Mouse (Mus musculus): ENCODE data around the gene Ptpn5.

Gene Ptpn5

GRCm38 (mm10) chr7:47067879-47068278 lies 65.6 kb downstream of the Ptpn5 start:
- in situ Hi-C loops (cut with MboI; ENCODE audit: low sequenced_read_pairs), result no loop called here

DNA sequence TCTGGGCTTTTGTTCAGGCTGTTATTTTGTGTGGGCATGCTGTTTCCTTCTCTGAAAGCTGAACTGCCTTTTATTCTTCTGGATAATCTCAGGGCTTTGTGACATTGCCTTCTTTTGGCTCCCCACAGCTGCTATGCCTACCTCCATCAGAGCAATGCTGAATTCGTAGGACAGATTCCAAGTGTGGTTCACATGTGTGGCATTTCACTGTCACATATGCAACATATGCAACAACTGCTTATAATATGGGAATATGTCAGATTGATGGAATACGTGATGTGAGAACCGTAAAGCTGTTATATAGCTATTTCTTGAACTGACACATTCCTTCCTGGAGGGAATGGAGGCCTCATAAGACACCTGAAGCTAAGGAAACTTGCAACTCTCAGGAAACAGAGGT lies 66.5 kb downstream of the Ptpn5 start:
- in situ Hi-C loops (cut with MboI; ENCODE audit: low sequenced_read_pairs), result no loop called here

GRCm38 (mm10) chr7:47061560-47061959 lies 71.9 kb downstream of the Ptpn5 start:
- in situ Hi-C loops (cut with MboI; ENCODE audit: low sequenced_read_pairs), result no loop called here

DNA sequence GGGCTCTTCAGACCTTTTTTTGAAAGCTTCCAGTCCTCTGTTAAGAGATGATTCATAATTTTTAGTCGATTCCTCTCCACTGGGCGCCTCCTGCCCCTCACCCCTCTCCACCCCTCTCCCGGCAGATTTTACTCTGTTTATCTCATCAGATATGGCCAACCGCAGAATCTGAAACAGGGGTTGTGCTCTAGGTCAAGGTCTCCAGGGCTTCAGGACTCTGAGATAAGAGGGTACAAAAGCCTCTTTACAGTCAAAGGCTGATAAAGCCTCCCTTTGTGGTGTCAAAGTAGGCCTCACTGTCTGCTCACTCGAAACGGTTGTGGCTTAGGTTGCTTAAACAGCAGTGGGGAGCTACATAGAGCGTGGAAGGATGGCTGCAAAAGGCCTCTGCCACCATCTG lies 74.1 kb downstream of the Ptpn5 start:
- in situ Hi-C loops (cut with MboI; ENCODE audit: low sequenced_read_pairs), result no loop called here

DNA sequence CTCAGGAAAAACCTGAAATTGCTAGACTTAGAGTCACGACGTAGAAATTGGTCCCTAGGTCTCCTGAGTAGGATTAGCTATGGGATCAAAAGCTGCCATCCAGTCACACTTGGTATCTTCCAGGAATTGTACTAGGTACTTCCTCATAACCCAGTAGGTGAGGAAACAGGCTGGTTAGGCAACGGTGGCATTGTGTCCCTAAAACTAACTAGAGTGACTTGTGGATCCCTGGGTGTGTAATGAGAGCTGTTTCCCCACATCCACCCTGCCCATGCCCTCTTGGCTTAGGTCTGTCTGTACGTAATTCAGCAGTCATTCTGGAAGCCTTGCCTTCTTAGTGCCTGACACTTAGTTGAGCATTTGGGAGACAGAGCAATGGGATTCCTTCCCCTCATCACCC lies 77.2 kb downstream of the Ptpn5 start:
- in situ Hi-C loops (cut with MboI; ENCODE audit: low sequenced_read_pairs), result no loop called here

- in situ Hi-C loops (cut with MboI; ENCODE audit: low sequenced_read_pairs), result no loop called here
Observed at GRCm38 (mm10) chr7:47055744-47056143, 77.7 kb downstream of the Ptpn5 start.

DNA sequence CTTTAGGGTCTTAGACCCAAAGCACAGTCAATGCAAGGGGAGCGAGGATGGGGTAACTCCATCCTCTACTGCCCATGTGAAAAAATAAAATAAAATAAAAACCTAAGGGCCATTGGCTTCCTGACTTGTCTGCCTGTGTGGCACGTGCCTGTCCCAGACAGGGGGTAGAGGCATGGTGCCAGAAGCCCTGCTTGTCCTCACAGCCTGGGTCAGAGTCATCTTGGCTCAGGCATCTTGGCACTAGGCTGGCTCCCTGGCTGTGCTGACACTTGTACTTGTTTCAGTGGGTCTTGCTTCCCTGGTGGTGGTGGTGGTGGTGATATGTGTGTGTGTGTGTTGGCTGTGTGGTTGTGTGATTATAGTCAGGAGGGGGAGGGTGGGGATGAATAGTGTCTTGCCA lies 78.8 kb downstream of the Ptpn5 start:
- in situ Hi-C loops (cut with MboI; ENCODE audit: low sequenced_read_pairs), result no loop called here

- in situ Hi-C loops (cut with MboI; ENCODE audit: low sequenced_read_pairs), result no loop called here
Observed at GRCm38 (mm10) chr7:47053287-47053686, 80.2 kb downstream of the Ptpn5 start.

DNA sequence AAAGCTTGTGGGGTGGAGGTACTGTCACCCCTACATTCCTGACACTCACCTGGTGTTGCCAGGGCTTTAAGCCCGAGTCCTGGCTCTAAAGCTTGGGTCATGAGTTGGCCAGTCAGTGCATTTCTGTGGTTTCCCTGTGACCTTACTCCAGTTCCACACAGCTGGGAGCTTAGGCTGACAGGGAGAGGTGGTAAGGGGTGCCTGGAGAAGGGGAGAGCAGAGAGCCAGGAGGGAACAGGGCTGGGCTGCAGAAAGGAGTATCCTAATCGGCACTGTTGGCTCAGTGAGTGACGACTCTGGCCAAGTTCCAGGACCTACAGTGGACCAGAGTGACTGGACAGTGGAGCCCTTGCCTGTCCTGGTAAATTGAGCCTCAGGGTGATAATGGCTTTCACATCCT lies 81.2 kb downstream of the Ptpn5 start:
- in situ Hi-C loops (cut with MboI; ENCODE audit: low sequenced_read_pairs), result no loop called here

DNA sequence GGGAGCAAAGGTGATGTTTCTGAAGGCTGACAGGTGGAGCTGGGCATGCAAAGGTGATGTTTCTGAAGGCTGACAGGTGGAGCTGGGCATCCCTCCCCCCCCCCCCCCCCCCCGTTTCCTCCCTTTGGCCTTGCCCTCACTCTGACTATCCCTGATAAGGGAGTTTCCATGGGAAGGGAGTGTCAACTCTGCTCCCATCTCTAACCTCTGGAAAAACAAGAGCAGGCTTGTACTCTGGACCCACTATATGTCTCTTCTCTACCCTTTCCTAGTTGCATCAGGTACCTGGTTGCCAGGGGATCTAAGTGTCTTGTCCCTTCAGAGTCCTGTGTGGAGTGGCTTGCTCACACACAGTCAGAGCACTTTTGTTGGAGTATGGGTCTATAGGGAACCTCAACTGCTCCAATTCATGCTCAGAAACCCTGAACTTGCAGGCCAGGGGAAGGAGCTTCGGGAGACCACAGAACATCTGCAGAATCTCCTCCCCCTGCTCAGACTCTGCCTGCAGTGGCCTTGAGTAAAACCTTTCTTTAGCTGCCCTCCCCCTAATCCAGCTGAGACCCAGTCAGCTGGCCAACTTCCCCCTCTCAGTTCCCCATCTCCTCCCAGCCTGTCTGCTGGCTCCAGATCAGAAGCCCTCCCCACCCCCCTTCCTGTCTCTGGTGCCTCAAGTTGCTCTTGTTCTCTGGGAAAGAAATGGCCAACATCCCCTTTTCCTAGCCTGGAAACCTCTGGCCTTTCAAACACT lies 81.9 kb downstream of the Ptpn5 start:
- in situ Hi-C loops (cut with MboI; ENCODE audit: low sequenced_read_pairs), result no loop called here

DNA sequence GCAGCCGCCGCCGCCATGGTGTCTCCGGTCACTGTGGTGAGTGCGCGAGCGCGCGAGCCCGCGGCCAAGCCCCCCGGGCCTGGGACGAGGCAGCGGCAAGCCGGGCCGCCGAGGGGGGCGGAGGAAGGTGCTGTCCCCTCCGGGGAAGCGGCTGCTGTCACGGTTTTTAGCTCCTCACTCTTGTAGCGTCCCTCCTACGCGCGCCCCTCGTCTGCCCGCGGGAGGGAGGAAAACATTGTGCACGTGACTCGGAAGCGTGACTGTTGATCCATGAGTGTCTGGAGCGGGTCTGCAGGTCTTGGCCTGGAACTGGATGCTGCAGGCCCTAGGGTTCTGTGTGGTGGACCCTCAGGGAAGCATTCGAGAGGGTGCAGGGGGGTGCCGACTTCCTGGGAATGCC lies 82.7 kb downstream of the Ptpn5 start:
- in situ Hi-C loops (cut with MboI; ENCODE audit: low sequenced_read_pairs), result no loop called here

DNA sequence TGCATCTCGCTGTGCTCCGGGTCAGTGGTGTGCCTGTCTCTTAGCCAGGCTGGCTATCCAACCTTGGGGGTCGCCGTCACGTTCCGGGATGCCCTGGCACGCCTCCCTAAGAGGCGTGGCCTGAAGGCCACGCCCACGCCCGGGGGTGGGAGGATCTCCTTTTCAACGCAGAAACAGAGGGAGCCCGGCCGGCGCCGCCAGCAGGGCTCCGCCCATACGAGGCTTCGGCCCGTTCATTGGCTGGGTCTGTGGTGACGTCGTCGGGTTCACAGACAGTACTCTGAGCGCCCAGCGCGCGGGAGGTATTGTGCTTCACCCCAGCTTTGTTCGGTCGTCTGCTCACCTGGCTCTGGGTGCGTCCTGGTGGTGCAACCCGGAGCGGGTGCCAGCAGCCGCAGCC lies 83.1 kb downstream of the Ptpn5 start, which contains the start of gene Tmem86a:
Tmem86a (plus strand) TSS at position 236 of the 400 bp plus-strand sequence.
- in situ Hi-C loops (cut with MboI; ENCODE audit: low sequenced_read_pairs), result no loop called here

- in situ Hi-C loops (cut with MboI; ENCODE audit: low sequenced_read_pairs), result no loop called here
Observed at GRCm38 (mm10) chr7:47042823-47043490, 90.5 kb downstream of the Ptpn5 start.

GRCm38 (mm10) chr7:47042121-47042520 lies 91.4 kb downstream of the Ptpn5 start:
- in situ Hi-C loops (cut with MboI; ENCODE audit: low sequenced_read_pairs), result no loop called here

DNA sequence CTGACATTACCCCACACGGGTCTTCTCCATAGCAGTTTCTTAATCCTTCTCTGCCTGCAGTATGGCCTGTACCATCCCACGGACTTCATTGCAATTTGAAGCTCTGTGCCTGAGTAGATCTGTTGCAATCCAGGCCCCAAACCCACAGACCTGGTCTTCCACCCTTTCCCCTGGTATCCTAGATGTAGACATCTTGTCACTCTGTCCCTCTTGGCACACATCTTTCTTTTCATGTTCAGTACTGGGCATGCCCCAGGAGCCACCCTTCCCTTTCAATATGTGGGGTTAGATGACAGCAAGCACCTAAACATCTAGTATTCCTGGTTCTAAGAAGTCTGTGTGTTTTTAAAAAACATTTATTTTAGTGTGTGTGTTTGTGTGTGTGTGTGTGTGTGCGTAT lies 91.8 kb downstream of the Ptpn5 start:
- in situ Hi-C loops (cut with MboI; ENCODE audit: low sequenced_read_pairs), result no loop called here

DNA sequence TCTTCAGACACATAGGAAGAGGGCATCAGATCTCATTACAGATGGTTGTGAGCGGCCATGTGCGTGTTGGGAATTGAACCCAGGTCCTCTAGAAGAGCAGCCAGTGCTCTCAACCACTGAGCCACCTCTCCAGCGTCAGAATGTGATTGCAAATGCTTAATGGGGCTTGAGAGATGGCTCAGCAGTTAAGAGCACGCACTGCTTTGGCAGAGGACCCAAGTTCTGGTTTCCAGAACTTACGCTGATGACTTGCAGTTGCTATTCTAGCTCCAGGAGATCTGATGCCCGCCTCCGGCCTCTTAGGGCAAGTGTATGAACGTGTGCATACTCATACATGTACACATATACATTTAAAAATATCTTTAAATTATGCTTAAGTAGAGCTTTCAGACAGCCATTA lies 98.1 kb downstream of the Ptpn5 start:
- in situ Hi-C loops (cut with MboI; ENCODE audit: low sequenced_read_pairs), result no loop called here

DNA sequence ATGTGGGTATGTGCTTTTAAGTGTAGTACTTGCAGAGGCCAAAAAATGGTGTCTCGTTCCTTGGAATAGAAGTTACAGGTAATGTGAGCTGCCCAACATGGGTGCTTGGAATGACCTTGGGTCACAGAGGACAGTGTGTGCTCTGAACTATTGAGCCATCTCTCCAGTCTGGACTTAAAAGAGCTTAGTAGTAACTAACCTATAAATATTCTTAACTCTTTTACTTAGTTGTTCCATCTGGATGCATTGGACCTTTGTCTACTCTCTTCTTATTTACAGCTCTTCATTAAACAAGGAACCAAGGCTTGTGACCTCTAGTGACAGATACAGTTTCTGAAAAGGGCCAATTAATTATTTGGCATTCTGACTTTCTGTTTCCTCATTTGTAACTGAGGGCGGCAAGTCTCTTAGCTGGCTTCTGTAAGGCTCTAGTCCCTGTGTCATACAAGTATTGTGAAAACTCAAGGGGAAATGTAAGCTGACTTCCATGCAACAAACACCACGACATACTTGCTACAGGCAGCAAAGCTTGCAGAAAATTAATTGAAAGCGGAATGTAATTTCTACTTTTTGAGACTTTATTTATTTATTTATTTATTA lies 98.6 kb downstream of the Ptpn5 start:
- in situ Hi-C loops (cut with MboI; ENCODE audit: low sequenced_read_pairs), result no loop called here

- in situ Hi-C loops (cut with MboI; ENCODE audit: low sequenced_read_pairs), result no loop called here
Observed at GRCm38 (mm10) chr7:47031371-47031770, 102.1 kb downstream of the Ptpn5 start.

DNA sequence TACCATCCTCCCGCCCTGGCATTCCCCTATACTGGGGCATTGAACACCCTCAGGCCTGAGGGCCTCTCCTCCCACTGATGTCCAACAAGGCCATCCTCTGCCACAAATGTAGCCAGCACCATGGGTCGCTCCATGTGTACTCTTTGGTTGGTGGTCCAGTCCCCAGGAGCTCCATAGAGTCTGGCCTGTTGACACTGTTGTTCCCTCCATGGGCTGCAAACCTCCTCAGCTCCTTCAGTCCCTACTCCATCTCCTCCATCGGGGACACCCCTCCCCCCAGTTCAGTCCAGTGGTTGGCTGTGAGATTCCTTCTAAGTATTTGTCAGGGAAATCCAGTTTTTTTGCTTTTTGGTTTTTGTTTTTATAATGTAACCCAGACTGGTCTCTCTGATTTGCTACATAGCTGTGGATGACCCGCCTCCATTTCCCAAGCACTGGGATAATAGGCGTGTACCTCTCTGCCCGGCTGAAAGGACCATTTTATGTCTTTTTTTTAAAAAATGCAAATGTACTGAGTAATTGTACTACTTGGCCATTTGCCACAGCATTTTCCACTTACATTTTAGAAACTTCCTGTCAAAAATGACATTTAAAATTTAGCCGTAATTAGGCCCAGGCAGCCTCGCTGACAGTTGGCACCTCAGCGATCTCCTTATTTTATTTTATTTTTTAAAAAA lies 102.8 kb downstream of the Ptpn5 start:
- in situ Hi-C loops (cut with MboI; ENCODE audit: low sequenced_read_pairs), result no loop called here
